Mouse (Mus musculus) spleen, postnatal 4 days (tissue): ENCODE measurements around the gene Kcnk15.

Source experiments
- DNase-seq, 2 experiments: peaks; one replicate each; pipeline ENCODE4 v3.0.0; 2022; ENCODE audit warnings: low spot score in 2 of 2

Gene Kcnk15

DNA sequence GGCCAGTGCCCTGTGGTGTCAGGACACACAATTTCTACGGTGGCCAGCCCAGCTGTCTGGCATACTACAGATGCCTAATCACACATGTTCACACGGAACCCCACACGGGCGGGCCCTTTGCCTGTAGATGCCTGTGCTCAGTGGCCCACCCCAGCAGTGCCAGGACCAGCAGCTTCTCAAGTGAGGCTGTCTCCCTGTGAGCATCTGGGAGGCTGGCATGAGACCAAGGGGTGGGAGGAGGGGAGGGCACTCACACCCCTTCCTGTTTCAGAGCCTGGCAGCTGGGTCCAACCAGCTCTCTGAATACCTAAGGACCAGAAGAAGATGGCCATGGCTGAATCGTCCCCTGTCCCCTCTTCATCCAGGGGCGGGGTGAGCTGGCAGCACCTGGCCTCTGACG is 22.0 kb downstream of the Kcnk15 start:
- DNase-seq: no peak

DNA sequence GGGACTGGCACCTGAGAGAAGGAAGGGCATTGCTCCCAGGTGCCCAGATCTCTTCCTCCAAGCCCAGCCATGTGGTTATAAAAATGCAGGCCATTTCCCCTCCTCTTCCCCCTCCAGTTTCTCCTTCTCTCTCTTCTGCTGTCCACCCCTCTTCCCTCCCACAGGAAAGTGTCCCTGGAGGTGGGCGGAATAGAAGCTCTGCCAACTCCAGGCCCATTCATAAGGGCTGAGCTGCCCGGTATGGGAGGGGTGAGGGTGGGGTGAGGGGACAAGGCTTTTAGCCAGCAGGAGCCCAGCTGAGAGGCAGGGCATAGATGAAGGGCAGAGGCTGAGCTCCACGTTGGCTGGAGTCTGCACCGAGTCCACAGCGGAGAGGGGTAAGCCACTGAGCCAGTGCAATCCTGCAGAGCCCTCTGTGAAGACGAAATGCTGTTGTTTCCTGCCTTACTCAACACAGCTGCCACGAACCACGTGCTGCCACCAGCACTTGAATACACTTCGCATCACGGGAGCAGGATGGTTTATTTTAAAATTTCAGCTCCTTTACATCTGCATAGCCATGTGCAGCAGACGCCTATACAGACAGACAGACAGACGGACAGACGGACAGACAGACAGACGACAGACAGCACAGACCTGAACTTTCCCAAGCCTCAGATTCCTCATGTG is 23.5 kb downstream of the Kcnk15 start:
- DNase-seq: no peak

DNA sequence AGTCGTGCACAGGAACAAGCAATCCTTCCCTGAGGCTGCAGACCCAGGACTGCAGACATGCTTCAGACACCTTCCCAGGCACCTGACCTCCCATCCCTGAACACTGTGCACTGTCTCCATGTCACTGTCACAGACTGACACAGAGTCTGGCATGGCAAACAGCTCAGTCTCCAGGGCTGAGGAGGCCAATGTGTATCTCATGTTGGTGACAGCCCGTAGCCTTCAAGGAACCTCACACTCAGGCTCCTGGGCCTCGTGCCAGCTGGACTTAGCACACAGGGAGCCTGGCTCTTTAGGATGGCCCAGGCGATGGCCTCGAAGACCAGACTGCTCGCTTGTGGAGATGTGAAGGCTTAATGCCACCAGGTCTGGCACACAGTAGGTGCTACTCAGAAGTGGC is 27.4 kb downstream of the Kcnk15 start:
- no peak for DNase-seq

DNA sequence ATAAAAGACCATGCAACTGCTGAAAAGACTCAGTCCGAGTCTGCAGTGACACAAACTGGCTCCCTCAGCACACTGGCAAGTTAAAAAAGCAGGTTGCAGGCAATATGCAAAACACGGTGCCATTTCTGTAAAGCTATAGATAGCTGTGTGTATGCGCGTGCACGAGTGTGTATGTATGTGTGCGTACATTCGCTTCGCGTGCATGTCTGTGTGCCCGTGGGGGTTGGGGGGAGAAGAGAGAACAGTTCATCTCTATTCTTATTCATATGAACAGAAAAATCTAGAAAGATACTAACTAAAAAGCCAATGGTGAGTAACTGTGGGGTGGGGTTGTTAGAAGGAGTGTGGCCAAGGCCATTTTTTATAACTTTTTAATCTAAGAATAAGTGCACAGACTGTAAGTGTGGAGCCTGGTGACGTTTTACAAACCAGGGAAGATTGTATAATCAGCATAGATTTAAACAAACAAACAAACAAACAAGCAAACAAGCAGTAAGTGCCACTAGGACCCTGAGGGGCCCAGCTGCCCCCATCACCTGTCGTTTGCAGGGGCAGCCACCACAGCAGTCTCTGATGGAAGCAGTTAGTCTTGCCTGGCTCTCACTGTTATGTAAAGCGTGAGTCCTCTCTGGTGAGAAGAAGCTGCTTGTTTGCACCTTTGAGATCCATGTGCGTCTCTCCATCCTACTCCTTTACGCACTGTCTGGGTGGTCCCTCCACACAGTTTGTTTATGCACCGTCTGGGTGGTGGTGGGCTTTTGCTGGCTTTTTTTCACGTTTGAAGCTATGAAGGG is 29.6 kb downstream of the Kcnk15 start:
- DNase-seq: no peak

DNA sequence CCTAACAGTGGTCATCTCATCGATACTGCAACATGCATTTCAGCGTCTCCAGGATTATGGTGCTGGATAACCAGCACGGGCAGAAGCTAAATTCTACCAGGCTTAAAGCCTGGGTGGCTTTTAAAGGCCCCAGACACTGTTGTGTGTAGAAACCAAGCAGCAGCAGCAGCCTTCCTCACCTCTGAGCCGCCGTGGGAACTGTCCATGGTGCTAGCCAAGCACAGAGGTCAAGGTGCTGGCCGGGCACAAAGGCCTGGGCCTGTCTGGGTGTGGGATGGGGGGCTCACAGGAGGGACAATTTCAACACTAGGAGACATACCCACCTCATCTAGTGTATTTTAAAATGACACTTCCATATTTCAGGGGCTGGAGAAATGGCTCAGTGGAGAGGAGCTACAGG is 36.0 kb downstream of the Kcnk15 start:
- DNase-seq: no peak

DNA sequence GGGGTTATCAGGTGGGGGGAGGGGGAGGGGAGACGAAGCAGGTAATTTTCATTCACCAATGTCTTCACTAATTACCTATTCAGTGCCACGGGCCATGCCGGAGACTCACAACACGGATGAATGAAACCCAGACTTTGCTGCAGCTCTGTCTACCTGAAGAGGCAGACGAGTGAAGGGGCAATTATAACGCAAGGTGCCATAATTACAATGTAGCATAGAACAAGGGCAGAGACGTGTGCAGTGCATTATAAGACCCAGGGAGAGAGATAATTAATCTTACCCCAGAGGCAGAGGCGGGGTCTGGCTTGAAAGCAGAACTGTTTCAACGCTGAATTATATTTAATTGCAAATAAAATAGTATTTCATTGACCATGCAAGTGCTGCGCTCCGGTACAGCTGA is 37.1 kb downstream of the Kcnk15 start:
- DNase-seq: no peak

DNA sequence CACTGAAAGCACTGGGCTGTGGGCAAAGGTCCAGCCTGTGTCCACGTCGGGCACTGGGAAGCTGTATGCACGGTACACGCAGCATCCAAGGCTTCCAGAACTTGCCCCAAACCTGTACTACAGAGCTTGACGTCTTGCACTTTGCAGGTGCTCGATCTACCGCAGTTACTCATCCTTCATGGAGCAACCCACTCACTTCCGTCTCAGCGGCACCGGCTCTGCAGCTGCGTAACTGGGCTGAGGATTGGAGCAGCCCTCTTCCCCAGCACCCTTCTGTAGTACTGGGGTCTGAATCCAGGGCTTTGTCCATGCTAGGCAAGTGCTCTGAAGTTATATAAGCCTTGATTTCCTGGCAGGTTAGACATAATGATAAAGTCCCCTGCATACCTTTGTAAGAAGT is 37.8 kb downstream of the Kcnk15 start:
- no peak for DNase-seq

DNA sequence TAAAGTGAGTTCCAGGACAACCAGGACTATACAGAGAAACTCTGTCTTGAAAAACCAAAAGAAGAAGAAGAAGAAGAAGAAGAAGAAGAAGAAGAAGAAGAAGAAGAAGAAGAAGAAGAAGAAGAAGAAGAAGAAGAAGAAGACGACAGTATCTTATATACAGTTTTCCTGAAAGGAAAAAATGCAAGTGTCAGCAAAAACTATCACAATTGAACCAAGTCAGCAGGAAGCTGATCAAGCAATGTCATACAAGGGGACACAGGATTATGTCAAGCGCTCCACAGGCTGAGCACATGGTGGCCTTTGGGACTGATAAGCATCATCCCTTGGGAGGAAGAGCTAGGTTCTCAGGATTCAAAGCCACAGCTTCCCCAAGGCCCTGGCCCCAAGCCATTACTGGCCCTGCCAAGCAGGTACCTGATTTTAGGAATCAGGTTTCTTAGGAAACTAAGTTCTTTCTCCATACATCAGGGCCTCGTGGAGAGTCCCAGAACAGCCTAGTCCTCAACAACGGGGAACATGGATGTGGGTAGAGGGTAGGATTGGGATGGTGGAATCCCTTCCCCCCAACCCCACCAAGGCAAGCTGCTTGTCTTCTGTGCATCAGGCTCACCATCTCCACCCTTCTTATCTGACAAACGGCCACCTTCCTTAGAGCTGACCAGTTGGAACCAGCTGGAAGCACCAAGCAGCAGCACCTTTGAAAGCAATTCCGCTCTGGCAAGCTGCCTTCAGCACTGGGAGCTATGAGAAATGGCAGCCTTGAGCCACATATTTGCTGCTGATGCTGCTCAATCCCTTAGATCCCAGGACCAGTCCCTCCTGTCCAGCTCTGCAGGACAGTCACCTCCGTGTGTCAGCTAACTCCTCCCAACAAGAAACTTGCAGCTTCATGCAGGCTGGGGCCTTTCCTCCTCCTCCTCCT is 40.3 kb downstream of the Kcnk15 start:
- no peak for DNase-seq

DNA sequence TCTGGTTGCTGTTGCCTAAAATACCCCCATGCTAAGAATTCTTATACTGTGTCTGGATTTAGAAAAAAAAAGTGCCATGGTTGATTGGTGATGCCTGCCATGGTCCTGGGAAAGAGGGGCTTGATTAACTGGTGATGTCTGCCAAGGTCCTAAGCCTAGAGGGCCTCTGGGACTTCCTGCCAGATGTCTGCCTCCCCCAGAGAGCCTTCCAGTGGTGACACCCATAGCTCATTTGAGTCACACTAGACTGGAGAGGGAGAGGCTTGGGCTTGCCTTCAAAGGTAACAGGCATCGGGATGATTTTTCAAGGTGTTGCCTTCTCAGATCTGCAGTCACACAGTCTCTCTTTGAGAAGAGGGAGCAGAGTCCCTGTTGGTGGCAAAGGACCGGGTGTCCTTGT is 41.7 kb downstream of the Kcnk15 start:
- DNase-seq: no peak

DNA sequence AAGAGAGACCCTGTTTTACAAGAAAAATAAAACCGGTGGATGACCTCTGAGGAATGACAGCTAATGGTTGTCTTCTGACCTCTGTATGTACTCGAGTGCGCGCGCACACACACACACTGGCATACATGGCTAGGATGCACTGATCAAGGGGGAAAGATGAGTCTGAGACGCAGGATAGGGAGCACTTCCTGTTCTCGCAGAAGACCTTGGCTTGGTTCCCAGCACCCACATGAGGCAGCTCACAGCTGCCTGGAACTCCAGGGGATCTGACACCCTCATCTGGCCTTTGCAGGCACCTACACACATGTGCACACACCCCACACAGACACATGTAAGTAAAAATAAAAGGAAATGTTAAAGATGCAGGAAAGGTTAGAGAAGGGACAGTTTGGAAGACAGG is 43.6 kb downstream of the Kcnk15 start:
- no peak for DNase-seq

DNA sequence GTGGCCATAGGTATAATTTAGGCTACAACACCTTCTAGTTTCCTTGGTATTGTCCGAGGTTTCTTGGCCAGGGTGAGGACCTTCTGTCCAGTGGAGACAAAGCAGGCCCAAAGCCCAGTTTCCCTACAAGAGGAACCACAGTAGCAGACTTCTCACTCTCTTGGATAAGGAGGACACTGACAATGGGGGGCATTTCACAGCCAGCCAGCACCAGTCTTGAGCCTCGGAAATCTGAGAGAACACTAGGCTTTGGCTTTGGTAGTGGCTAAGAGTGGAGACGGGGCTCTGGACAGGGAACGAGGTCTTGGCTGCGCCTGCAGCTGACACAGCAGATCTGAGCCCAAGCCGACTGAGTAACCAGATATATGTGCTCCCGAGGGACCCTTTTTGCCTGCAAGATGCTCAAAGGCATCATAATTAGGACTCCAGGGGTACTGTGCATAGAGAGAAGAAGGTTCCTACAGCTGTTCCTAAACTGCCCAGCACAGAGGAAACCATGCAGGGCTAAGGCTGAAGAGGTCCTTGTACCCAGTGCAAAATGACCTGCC is 44.6 kb downstream of the Kcnk15 start:
- DNase-seq: no peak

DNA sequence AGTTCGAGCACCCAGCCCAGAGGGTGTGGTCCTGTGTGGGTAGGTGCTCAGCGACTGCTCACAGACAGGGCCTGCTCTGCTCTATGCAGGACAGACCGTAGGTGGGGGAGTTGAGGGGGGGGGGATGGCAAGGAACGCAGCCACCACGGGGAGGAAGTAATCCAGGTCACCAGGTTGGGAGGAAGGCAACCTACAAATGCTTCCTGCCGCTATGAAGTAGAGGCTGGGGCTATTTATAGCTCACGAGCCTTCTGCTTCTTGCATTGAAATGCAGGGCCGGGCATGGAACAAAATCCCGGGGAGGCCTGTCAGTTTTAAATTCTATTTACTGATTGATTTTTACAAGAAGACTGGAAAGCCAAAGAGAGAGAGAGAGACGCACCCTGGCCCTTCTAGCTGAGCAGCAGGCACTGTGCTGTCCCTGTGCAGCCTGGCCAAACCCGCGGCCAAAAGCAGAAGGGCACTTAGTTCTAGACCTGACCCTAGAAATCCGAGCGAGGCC is 46.5 kb downstream of the Kcnk15 start:
- no peak for DNase-seq

DNA sequence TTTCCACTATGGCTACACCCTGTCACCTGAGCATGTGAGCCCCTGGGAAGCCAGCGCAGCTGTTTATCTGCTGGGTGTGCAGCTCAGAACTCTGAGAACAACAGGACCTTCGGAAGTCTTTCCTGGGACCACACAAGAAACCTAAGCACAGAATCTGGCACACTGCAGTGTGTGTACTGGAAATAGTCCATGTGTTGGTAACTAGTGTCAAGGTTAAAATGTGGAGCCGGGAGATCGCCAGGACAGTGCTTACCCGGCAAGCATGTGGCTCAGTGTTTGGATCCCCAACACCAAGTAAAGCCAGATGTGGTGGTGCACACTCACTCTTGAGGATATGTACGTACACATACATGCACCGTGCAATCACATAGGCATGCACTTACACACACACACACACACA is 47.6 kb downstream of the Kcnk15 start:
- no peak for DNase-seq

DNA sequence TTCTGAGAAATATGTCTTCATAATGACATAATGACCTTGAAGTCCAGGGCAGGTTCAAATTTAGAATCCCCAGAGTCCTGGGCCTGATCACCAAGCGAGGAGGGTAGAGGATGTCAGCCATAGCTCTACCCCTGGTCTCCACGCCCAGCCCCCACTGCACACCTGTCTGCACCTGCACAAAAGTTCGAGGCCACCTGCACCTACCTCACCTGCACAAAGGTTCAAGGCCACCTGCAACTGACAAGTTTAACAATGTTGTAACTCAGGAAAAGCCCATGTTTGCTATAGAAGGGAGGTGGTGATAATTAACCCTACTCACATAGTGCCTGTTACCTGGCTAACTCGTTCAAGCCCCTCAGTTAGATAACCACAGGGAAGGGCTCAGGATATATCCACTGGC is 49.0 kb downstream of the Kcnk15 start:
- no peak for DNase-seq

DNA sequence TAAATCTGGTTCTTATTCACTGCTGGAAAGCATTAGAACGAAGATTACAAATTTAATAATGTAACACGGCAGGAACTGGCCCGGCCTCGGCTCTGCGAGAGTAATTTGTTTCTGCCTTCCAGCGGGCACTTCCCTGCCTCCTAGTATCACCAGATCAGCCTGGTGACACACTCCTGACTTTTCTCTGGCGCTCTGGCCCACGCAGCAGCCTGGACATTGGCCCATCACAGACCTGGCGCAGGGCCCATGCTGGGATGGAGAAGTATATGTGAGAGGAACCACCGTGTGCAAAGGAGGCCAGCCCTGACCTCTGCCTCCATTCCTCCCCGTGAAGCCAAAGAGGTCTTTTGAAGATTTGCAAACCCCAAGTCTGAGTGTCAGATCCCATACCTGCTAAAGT is 50.0 kb downstream of the Kcnk15 start:
- no peak for DNase-seq

DNA sequence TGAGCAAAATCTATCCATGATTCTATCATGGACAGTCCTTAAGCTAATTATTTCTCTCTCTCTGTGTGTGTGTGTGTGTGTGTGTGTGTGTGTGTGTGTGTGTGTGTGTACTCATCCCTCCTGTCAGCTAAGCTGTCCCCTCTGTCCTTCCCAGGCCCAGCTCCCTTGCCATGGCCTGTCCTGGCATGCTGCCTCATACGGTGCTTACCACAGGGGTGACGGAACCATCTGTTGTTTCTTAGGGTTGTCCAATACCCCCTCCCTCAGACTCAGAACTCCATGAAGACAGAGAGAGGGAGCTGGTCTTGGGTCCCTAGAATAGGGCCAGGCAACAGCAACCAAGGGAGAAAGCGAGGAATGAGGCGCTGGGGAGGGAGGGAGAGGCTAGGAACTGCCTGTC is 50.9 kb downstream of the Kcnk15 start:
- DNase-seq: no peak

DNA sequence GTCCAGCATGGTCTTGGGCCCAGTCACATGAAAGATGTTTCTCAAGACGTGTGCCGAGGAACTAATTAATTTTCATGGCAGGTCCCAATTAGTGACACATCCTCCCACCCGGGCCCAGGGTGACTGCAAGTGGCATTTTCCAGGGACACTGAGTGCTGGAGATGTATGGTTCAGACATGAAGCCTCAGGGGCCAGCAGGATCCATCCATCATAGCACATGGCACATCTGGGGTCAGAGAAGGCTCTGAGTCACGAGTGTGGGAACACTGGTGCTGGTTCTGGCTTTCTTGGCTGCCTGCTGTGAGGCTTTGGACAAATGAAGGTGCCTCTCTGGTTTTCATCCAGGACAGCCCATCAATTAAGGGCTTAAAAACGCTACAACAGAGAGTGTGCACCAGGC is 53.7 kb downstream of the Kcnk15 start:
- DNase-seq: no peak
